In the genomic region with DNA sequence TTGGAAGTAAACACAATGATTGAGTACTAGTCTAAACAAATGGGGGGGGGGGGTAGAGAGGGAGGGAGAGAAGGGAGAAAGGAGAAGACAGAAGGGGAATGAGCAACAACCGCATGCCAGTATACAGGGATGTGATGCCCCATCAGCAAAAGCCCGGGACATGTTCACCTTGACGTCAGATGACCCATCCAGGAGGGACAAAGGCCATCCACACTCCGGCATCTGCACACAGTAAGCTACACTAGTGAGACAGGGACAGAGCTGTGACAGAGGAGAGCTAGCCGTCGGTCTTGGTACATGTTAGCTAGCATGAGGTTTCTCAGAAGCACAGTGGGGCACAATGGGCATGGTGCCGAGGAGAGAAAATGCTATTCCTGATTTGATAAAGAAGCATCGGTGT, we compare ENCODE assay signal across 29 mouse cellular contexts. TPM values are rescaled to one million over a fixed set of nuclear protein-coding genes. Genes with fewer than 3 reads are reported as not detected.
DNase-seq lines count a peak whose midpoint lies in the region; ATAC-seq lines count a peak whose summit lies in the region.
"Had no signal": no experiment of that assay in that cellular context is flagged by ENCODE, and none has a peak within 500 bp of the region (broad histone marks: within the 10 kb centered on the region; RNA-seq: fewer than 3 reads in every experiment).

No protein-coding gene starts in this region.

- DNase-seq in heart, adult 9 months (ENCODE audit: low spot score in 2 of 2), result no peak
- no peak for DNase-seq in lung, postnatal 10 days
- DNase-seq in thymus, postnatal 10 days (ENCODE audit: low spot score in 2 of 2), result no peak
- no peak for DNase-seq in MN1 (ENCODE audit: low spot score)
- DNase-seq: adrenal gland, postnatal 14 days; cerebellum, adult 18-20 months; cerebellum, postnatal 10 days; gastrocnemius, adult 2 months; heart, postnatal 4 days; kidney, postnatal 10 days; layer of hippocampus, postnatal 36 days; liver, embryonic 13.5 days; retina, postnatal 1 day; right cerebral cortex, postnatal 25 days; spleen, adult 18-20 months; thymus, postnatal 14 days had no signal

- no peak for ATAC-seq in heart, embryonic 12.5 days (ENCODE audit: insufficient number of reproducible peaks, low FRiP score)
- peak; percentile 52 for ATAC-seq in lung, embryonic 16.5 days (ENCODE audit: low read depth)
- ATAC-seq in intestine, embryonic 15.5 days, result peak; percentile 71
- peak; percentile 31 for ATAC-seq in stomach, embryonic 15.5 days (ENCODE audit: insufficient read depth, low FRiP score, low read depth)
- ATAC-seq: forebrain, embryonic 16.5 days; midbrain, embryonic 15.5 days had no signal

- WGBS in heart, embryonic 12.5 days, result 48% methylated on average over 8 of the region's 8 CpGs
- WGBS in lung, embryonic 16.5 days, result 42% methylated on average over 8 of the region's 8 CpGs
- 49% methylated on average over 8 of the region's 8 CpGs for WGBS in intestine, embryonic 15.5 days
- 63% methylated on average over 8 of the region's 8 CpGs for WGBS in stomach, embryonic 15.5 days

- H3K27me3 ChIP-seq in heart, embryonic 12.5 days (replicated peaks), result no peaks in the 10 kb centered on the region
- no peaks in the 10 kb centered on the region for H3K27me3 ChIP-seq in lung, embryonic 16.5 days (ENCODE audit: control insufficient read depth, insufficient read depth, low read depth, low read length)
- H3K27me3 ChIP-seq in intestine, embryonic 15.5 days (replicated peaks), result no peaks in the 10 kb centered on the region
- H3K27me3 ChIP-seq in stomach, embryonic 15.5 days (replicated peaks), result no peaks in the 10 kb centered on the region
- H3K27me3 ChIP-seq: embryonic facial prominence, embryonic 13.5 days; hindbrain, embryonic 13.5 days; limb, embryonic 15.5 days; liver, embryonic 13.5 days; midbrain, embryonic 15.5 days; neural tube, embryonic 15.5 days had no signal

- no peak overlapping the region for H3K4me3 ChIP-seq in heart, embryonic 12.5 days
- no peak overlapping the region for H3K4me3 ChIP-seq in lung, embryonic 16.5 days (ENCODE audit: low read length)
- no peak overlapping the region for H3K4me3 ChIP-seq in intestine, embryonic 15.5 days (replicated peaks)
- H3K4me3 ChIP-seq in stomach, embryonic 15.5 days (replicated peaks), result no peak overlapping the region
- H3K4me3 ChIP-seq: embryonic facial prominence, embryonic 13.5 days; erythroblast, embryonic 14.5 days; gastrocnemius, adult 2 months; hindbrain, embryonic 13.5 days; limb, embryonic 10.5 days; limb, embryonic 15.5 days; liver, embryonic 13.5 days; midbrain, embryonic 10.5 days; midbrain, embryonic 15.5 days; neural tube, embryonic 15.5 days had no signal

- no peaks in the 10 kb centered on the region for H3K36me3 ChIP-seq in heart, embryonic 12.5 days
- no peaks in the 10 kb centered on the region for H3K36me3 ChIP-seq in lung, embryonic 16.5 days (ENCODE audit: control insufficient read depth, insufficient read depth, low read length)
- no peaks in the 10 kb centered on the region for H3K36me3 ChIP-seq in intestine, embryonic 15.5 days
- no peaks in the 10 kb centered on the region for H3K36me3 ChIP-seq in stomach, embryonic 15.5 days
- H3K36me3 ChIP-seq: embryonic facial prominence, embryonic 13.5 days; hindbrain, embryonic 13.5 days; limb, embryonic 10.5 days; limb, embryonic 15.5 days; liver, embryonic 13.5 days; midbrain, embryonic 10.5 days; midbrain, embryonic 15.5 days; neural tube, embryonic 15.5 days had no signal

- H3K27ac ChIP-seq in heart, embryonic 12.5 days (ENCODE audit: poor library complexity, severe bottlenecking), result 0 out of 2 replicates have a peak overlapping the region, but pooled peaks have one; percentile 5
- 0 out of 2 replicates have a peak overlapping the region, but pooled peaks have one; percentile 25 for H3K27ac ChIP-seq in lung, embryonic 16.5 days (ENCODE audit: low read length)
- peak overlapping the region; percentile 27; the same call in 1 of the 2 replicates for H3K27ac ChIP-seq in intestine, embryonic 15.5 days
- H3K27ac ChIP-seq in stomach, embryonic 15.5 days, result no peak overlapping the region
- H3K27ac ChIP-seq: embryonic facial prominence, embryonic 13.5 days; gastrocnemius, adult 2 months; hindbrain, embryonic 13.5 days; limb, embryonic 10.5 days; limb, embryonic 15.5 days; liver, embryonic 13.5 days; midbrain, embryonic 10.5 days; midbrain, embryonic 15.5 days; neural tube, embryonic 15.5 days had no signal

- peaks cover 13% of the 10 kb centered on the region for H3K4me1 ChIP-seq in heart, embryonic 12.5 days (replicated peaks)
- H3K4me1 ChIP-seq in lung, embryonic 16.5 days (replicated peaks; ENCODE audit: control insufficient read depth, insufficient read depth, low read length), result peaks cover 7% of the 10 kb centered on the region
- no peaks in the 10 kb centered on the region for H3K4me1 ChIP-seq in intestine, embryonic 15.5 days (replicated peaks)
- no peaks in the 10 kb centered on the region for H3K4me1 ChIP-seq in stomach, embryonic 15.5 days
- H3K4me1 ChIP-seq: embryonic facial prominence, embryonic 13.5 days; hindbrain, embryonic 13.5 days; limb, embryonic 10.5 days; limb, embryonic 15.5 days; liver, embryonic 13.5 days; midbrain, embryonic 10.5 days; midbrain, embryonic 15.5 days; neural tube, embryonic 15.5 days had no signal

- H3K9ac ChIP-seq in heart, embryonic 12.5 days, result no peak overlapping the region
- no peak overlapping the region for H3K9ac ChIP-seq in lung, embryonic 16.5 days (ENCODE audit: low read length)
- no peak overlapping the region for H3K9ac ChIP-seq in intestine, embryonic 15.5 days
- H3K9ac ChIP-seq in stomach, embryonic 15.5 days, result no peak overlapping the region
- H3K9ac ChIP-seq: embryonic facial prominence, embryonic 13.5 days; hindbrain, embryonic 13.5 days; limb, embryonic 15.5 days; liver, embryonic 13.5 days; midbrain, embryonic 15.5 days; neural tube, embryonic 15.5 days had no signal

- H3K9me3 ChIP-seq in heart, embryonic 12.5 days (replicated peaks), result no peaks in the 10 kb centered on the region
- H3K9me3 ChIP-seq in lung, embryonic 16.5 days (ENCODE audit: control insufficient read depth, low read length), result no peaks in the 10 kb centered on the region
- H3K9me3 ChIP-seq in intestine, embryonic 15.5 days, result no peaks in the 10 kb centered on the region
- no peaks in the 10 kb centered on the region for H3K9me3 ChIP-seq in stomach, embryonic 15.5 days
- H3K9me3 ChIP-seq: embryonic facial prominence, embryonic 13.5 days; hindbrain, embryonic 13.5 days; limb, embryonic 10.5 days; limb, embryonic 15.5 days; liver, embryonic 13.5 days; midbrain, embryonic 10.5 days; midbrain, embryonic 15.5 days; neural tube, embryonic 15.5 days had no signal

- no peak overlapping the region for H3K4me2 ChIP-seq in heart, embryonic 12.5 days
- no peak overlapping the region for H3K4me2 ChIP-seq in lung, embryonic 16.5 days (ENCODE audit: low read depth, low read length)
- H3K4me2 ChIP-seq in intestine, embryonic 15.5 days (replicated peaks), result no peak overlapping the region
- no peak overlapping the region for H3K4me2 ChIP-seq in stomach, embryonic 15.5 days
- H3K4me2 ChIP-seq: embryonic facial prominence, embryonic 13.5 days; hindbrain, embryonic 13.5 days; limb, embryonic 15.5 days; liver, embryonic 13.5 days; midbrain, embryonic 15.5 days; neural tube, embryonic 15.5 days had no signal

RNA-seq across cellular contexts. Expression of a gene that starts 7.6 kb away (rescaled TPM):
- polyA plus RNA-seq in heart, embryonic 12.5 days (2016; fragmentation: Nextera tagmentation; extraction: Ambion mirVana), result 75.0 and 75.6 TPM in 2 replicates
- 54.8 and 57.8 TPM in 2 replicates for polyA plus RNA-seq in lung, embryonic 16.5 days (2015; fragmentation: Nextera tagmentation; extraction: Ambion mirVana)
- polyA plus RNA-seq in intestine, embryonic 15.5 days (2015; fragmentation: Nextera tagmentation; extraction: Ambion mirVana), result 35.5 and 38.9 TPM in 2 replicates
- polyA plus RNA-seq in stomach, embryonic 15.5 days (2015; fragmentation: Nextera tagmentation; extraction: Ambion mirVana), result 40.6 and 41.7 TPM in 2 replicates
